Mouse (Mus musculus): ENCODE measurements around the gene Nudt3.
A peak's percentile ranks its signal among the peaks of the same experiment; 100 is the strongest.

The Nudt3 gene

DNA sequence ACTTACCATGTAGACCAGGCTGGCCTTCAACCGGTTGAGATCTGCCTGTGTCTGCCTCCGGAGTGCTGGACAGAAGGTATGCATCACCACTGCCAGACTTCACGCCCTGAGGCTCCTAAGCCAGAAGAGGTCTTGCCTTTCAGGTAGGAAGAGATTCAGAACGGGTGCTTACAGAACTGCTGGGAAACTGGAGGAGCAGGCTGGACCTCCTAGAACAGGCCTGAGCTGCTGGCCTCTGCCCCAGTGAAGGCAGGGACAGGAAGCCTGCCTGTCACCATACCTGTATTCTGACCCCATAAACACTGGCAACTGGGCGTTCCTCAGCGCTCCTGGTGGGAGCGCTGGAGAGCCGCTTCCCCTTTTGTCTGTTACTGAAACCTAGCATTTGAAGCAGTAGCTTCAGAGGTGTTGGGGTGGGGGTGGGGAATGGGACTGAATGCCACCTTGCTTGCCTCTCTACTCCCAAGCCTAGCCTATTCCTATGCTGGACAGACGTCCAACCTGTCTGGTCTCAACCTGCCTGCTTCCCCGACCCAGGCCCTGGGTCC is 71.8 kb downstream of the Nudt3 start:
- no peak for DNase-seq (ENCODE audit: low spot score in 2 of 2)

DNA sequence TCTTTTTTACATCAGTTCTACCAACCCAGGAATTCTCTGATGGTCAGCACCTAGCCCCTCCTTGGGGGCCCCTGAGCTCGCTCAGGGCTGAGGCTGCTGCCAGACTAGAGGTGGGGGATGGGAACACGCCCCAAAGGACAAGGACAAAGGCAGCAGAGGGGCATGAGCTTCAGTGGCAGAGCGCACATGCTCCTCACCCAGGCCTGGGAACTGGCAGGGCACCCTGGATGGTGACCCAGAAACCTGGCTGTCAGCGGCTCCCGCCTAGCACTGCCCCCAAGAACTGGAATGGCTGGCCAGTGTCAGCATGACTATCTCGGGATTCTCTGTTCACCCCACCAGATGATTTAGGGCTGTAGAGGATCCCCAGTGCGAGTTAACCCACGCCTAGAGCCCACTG is 74.1 kb downstream of the Nudt3 start:
- no peak for DNase-seq (ENCODE audit: low spot score in 2 of 2)

GRCm38 (mm10) chr17:27547253-27547868 is 75.9 kb downstream of the Nudt3 start:
- DNase-seq (ENCODE audit: low spot score in 2 of 2), result no peak

- no peak for DNase-seq (ENCODE audit: low spot score in 2 of 2)
Measured at GRCm38 (mm10) chr17:27546574-27547085, 76.7 kb downstream of the Nudt3 start.

DNA sequence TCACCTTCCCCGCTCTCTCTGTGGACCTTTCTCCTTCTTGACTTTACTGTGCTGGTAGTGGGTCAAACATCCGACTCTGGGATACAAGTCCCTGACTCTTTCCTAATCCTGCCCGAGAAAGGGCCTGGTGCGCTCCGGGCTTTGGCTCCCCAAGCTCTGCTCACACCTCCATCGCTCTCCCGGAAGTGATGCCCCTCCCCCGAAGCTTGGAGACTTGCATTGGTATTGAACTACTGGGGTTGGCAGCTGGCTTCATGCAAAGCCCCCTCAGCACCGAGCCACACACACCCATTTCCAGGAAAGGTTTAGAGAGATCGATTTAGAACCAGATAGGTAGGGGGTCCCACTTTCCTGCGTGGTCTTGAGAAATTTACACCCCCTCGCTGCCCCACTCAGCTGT is 77.3 kb downstream of the Nudt3 start:
- DNase-seq (ENCODE audit: low spot score in 2 of 2), result no peak

GRCm38 (mm10) chr17:27544551-27544950 is 78.7 kb downstream of the Nudt3 start:
- peak in 1 of 2 experiments; percentile 62 for DNase-seq (ENCODE audit: low spot score in 2 of 2)

DNA sequence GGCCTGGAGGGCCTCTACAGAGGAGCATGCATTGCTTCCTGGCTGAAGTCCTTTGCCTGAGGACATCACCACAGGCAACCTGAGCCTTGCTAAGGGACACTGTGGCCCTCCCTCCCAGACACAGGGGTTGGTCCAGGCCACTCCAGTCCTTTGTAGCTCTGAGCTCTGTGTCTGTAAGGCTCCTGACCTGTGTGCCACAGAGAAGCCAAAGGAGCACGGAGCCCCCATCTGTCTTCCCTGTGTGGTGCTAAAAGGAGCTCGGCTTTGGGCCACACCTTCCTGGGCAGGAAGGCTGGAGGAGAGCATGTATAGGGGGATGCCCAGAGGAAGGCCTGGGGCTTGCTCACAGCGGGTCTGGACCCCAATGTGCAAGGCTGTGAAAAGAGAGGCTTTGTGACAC is 81.3 kb downstream of the Nudt3 start:
- no peak for DNase-seq (ENCODE audit: low spot score in 2 of 2)

- no peak for DNase-seq (ENCODE audit: low spot score in 2 of 2)
Measured at GRCm38 (mm10) chr17:27541261-27541660, 82.0 kb downstream of the Nudt3 start.

- DNase-seq (ENCODE audit: low spot score in 2 of 2), result peak in 1 of 2 experiments; percentile 91
Measured at GRCm38 (mm10) chr17:27534718-27535117, 88.6 kb downstream of the Nudt3 start.

GRCm38 (mm10) chr17:27533354-27533753 is 89.9 kb downstream of the Nudt3 start:
- no peak for DNase-seq (ENCODE audit: low spot score in 2 of 2)

DNA sequence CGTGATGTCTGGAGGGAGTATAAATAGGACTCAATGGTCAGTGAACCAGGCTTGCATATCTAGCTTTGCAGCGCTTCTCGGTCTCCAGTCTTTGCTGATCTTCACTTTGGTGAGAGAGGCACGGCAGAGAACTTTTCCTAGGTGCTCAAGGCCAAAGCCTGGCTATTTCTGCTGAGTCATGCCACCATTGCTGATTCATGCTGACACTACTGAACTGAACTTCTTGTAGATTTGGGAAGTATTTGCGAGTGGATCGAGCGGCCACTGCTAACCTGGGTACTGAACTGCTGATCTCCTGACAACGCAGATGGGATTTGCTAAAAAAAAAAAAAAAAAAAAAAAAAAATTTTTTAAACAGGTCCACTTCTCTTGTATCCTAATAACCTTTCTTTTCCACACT is 91.2 kb downstream of the Nudt3 start:
- no peak for DNase-seq (ENCODE audit: low spot score in 2 of 2)
